Comparison of ENCODE assay signal across 19 mouse cellular contexts in genomic region chr10:69728876-69729275, GRCm38 (mm10).
A peak's percentile ranks its signal among the peaks of the same experiment; 100 is the strongest.
DNase-seq lines count a peak whose midpoint lies in the region; ATAC-seq and TF ChIP-seq lines count a peak whose summit lies in the region.
"Had no signal": no experiment of that assay in that cellular context is flagged by ENCODE, and none has a peak within 500 bp of the region (broad histone marks: within the 10 kb centered on the region; RNA-seq: fewer than 3 reads in every experiment).

No protein-coding gene starts in this region.

- H3K36me3 ChIP-seq in hindbrain, embryonic 14.5 days (replicated peaks; ENCODE audit: control insufficient read depth, insufficient read depth), result no peaks in the 10 kb centered on the region
- no peaks in the 10 kb centered on the region for H3K36me3 ChIP-seq in hindbrain, embryonic 10.5 days
- no peaks in the 10 kb centered on the region for H3K36me3 ChIP-seq in neural tube, embryonic 13.5 days
- H3K36me3 ChIP-seq: embryonic facial prominence, embryonic 12.5 days; heart, embryonic 10.5 days had no signal

- peaks cover 51% of the 10 kb centered on the region for H3K4me1 ChIP-seq in hindbrain, embryonic 14.5 days (replicated peaks; ENCODE audit: control insufficient read depth, insufficient read depth, low read length)
- H3K4me1 ChIP-seq in hindbrain, embryonic 10.5 days (replicated peaks), result peaks cover 32% of the 10 kb centered on the region
- H3K4me1 ChIP-seq in neural tube, embryonic 13.5 days (replicated peaks), result peaks cover 93% of the 10 kb centered on the region
- H3K4me1 ChIP-seq: heart, embryonic 10.5 days had no signal

- ATAC-seq in hindbrain, embryonic 14.5 days (ENCODE audit: low FRiP score), result no peak
- no peak for ATAC-seq in neural tube, embryonic 13.5 days (ENCODE audit: low read depth)
- ATAC-seq: forebrain, postnatal 0 days; hindbrain, embryonic 16.5 days; inflammation-experienced regulatory T-cells, adult 6 months; intestine, postnatal 0 days had no signal

- no peaks in the 10 kb centered on the region for H3K9me3 ChIP-seq in hindbrain, embryonic 14.5 days (ENCODE audit: control insufficient read depth, low read length)
- H3K9me3 ChIP-seq in hindbrain, embryonic 10.5 days, result no peaks in the 10 kb centered on the region
- no peaks in the 10 kb centered on the region for H3K9me3 ChIP-seq in neural tube, embryonic 13.5 days
- H3K9me3 ChIP-seq: embryonic facial prominence, embryonic 12.5 days; heart, embryonic 10.5 days had no signal

- H3K27me3 ChIP-seq in hindbrain, embryonic 14.5 days (ENCODE audit: control insufficient read depth, insufficient read depth, low read length), result no peaks in the 10 kb centered on the region
- H3K27me3 ChIP-seq in hindbrain, embryonic 10.5 days (ENCODE audit: insufficient read depth, poor library complexity, severe bottlenecking), result no peaks in the 10 kb centered on the region
- no peaks in the 10 kb centered on the region for H3K27me3 ChIP-seq in neural tube, embryonic 13.5 days
- H3K27me3 ChIP-seq: embryonic facial prominence, embryonic 12.5 days had no signal

- no peak overlapping the region for H3K4me2 ChIP-seq in hindbrain, embryonic 14.5 days (replicated peaks)
- H3K4me2 ChIP-seq in neural tube, embryonic 13.5 days, result no peak overlapping the region
- H3K4me2 ChIP-seq: embryonic facial prominence, embryonic 12.5 days had no signal

- no peak for TF ChIP-seq POLR2A in brain, embryonic 14.5 days (IDR thresholded peaks at IDR 0.05; ENCODE audit: borderline replicate concordance, extremely low read depth, insufficient read depth, insufficient read length, poor library complexity, severe bottlenecking)

- TF ChIP-seq CTCF in brain, embryonic 14.5 days (IDR thresholded peaks at IDR 0.05; ENCODE audit: borderline replicate concordance, extremely low read depth, insufficient read depth, insufficient read length), result no peak

- no peak overlapping the region for H3K9ac ChIP-seq in hindbrain, embryonic 14.5 days
- no peak overlapping the region for H3K9ac ChIP-seq in neural tube, embryonic 13.5 days
- H3K9ac ChIP-seq: embryonic facial prominence, embryonic 12.5 days; forebrain, postnatal 0 days had no signal

- DNase-seq in cerebellum, postnatal 10 days, result peak; percentile 53 to 74
- DNase-seq in cerebellum, postnatal 14 days, result no peak
- DNase-seq in hindbrain, embryonic 14.5 days (ENCODE audit: low spot score), result no peak
- no peak for DNase-seq in hindbrain, embryonic 10.5 days (ENCODE audit: low spot score)
- peak; percentile 47 for DNase-seq in brain, embryonic 14.5 days (ENCODE audit: low read depth)
- DNase-seq in gastrocnemius, postnatal 25 days, result no peak
- DNase-seq: adrenal gland, adult 8-10 months; cerebellum, adult 8-10 months; forebrain, postnatal 0 days; gastrocnemius, postnatal 14 days; heart, postnatal 10 days; heart, postnatal 4 days; kidney, adult 8-10 months had no signal

- 59% methylated on average over 6 of the region's 6 CpGs for WGBS in hindbrain, embryonic 14.5 days
- 70% methylated on average over 6 of the region's 6 CpGs for WGBS in hindbrain, embryonic 10.5 days
- WGBS in neural tube, embryonic 13.5 days, result 47% methylated on average over 6 of the region's 6 CpGs

- peak overlapping the region; percentile 51; the same call in 1 of the 2 replicates for H3K27ac ChIP-seq in hindbrain, embryonic 14.5 days
- H3K27ac ChIP-seq in hindbrain, embryonic 10.5 days, result no peak overlapping the region
- H3K27ac ChIP-seq in neural tube, embryonic 13.5 days (replicated peaks), result peak overlapping the region; percentile 85
- H3K27ac ChIP-seq: embryonic facial prominence, embryonic 12.5 days; heart, embryonic 10.5 days had no signal

- no peak overlapping the region for H3K4me3 ChIP-seq in hindbrain, embryonic 14.5 days (replicated peaks; ENCODE audit: low read length)
- no peak overlapping the region for H3K4me3 ChIP-seq in hindbrain, embryonic 10.5 days
- no peak overlapping the region for H3K4me3 ChIP-seq in neural tube, embryonic 13.5 days
- H3K4me3 ChIP-seq: embryonic facial prominence, embryonic 12.5 days; heart, embryonic 10.5 days had no signal

Comparison
In these comparisons a context has a peak if more than half of its experiments do, and no peak if none do; other contexts are left out.
1. DNase-seq: peak in cerebellum, postnatal 10 days (2 of 2) and brain, embryonic 14.5 days (single experiment); none in cerebellum, postnatal 14 days (0 of 2), hindbrain, embryonic 14.5 days (single experiment), hindbrain, embryonic 10.5 days (single experiment) and gastrocnemius, postnatal 25 days (single experiment).